Mouse (Mus musculus) testis, adult 2 months (tissue): Measurements from ENCODE around the gene Rybp. TPM values are rescaled to one million over a fixed set of nuclear protein-coding genes. Genes with fewer than 3 reads are reported as not detected.

Source experiments
- H3K27ac ChIP-seq: fragments of 200-500 bp; 2 replicates; pipeline ENCODE4 v1.5.1; 2012; ENCODE audit warnings: low read depth, low read length; ENCODE audit not compliant: control insufficient read depth, insufficient read depth
- H3K27me3 ChIP-seq: fragments of 200-500 bp; 2 replicates; pipeline ENCODE4 v1.6.1; 2012; ENCODE audit warnings: mild to moderate bottlenecking, low read length, moderate library complexity; ENCODE audit not compliant: control insufficient read depth, insufficient read depth
- H3K36me3 ChIP-seq: fragments of 200-500 bp; 2 replicates; pipeline ENCODE4 v1.6.1; 2012; ENCODE audit warnings: mild to moderate bottlenecking, low read length; ENCODE audit not compliant: control insufficient read depth, insufficient read depth
- H3K4me1 ChIP-seq: fragments of 200-500 bp; 2 replicates; pipeline ENCODE4 v1.6.1; 2012; ENCODE audit warnings: low read length; ENCODE audit not compliant: control insufficient read depth, insufficient read depth
- H3K4me3 ChIP-seq: fragments of 200-500 bp; 2 replicates; pipeline ENCODE4 v1.5.1; 2012; ENCODE audit warnings: low read depth, mild to moderate bottlenecking, low read length, moderate library complexity, mixed read lengths; ENCODE audit not compliant: control insufficient read depth
- CTCF ChIP-seq: fragments of 200-500 bp; IDR thresholded peaks from 2 replicates; pipeline ENCODE4 v1.5.1; 2012; ENCODE audit warnings: low read depth, mild to moderate bottlenecking, inconsistent platforms, low read length, moderate library complexity; ENCODE audit not compliant: control insufficient read depth, insufficient read depth, insufficient replicate concordance
- POLR2A ChIP-seq: fragments of 200-500 bp; IDR thresholded peaks from 2 replicates; pipeline ENCODE4 v1.6.1; 2012; ENCODE audit warnings: low read depth, mild to moderate bottlenecking, inconsistent platforms, low read length, moderate library complexity; ENCODE audit not compliant: control insufficient read depth
- polyA plus RNA-seq: library from polyadenylated mRNA; depleted of rRNA; stranded (reverse); fragments of >200 nt; gene quantifications from 2 replicates; pipeline ENCODE4 v1.2.3, GENCODE M21; 2012

Rybp gene
- polyA plus RNA-seq, 1 experiment: 43.4 TPM

DNA sequence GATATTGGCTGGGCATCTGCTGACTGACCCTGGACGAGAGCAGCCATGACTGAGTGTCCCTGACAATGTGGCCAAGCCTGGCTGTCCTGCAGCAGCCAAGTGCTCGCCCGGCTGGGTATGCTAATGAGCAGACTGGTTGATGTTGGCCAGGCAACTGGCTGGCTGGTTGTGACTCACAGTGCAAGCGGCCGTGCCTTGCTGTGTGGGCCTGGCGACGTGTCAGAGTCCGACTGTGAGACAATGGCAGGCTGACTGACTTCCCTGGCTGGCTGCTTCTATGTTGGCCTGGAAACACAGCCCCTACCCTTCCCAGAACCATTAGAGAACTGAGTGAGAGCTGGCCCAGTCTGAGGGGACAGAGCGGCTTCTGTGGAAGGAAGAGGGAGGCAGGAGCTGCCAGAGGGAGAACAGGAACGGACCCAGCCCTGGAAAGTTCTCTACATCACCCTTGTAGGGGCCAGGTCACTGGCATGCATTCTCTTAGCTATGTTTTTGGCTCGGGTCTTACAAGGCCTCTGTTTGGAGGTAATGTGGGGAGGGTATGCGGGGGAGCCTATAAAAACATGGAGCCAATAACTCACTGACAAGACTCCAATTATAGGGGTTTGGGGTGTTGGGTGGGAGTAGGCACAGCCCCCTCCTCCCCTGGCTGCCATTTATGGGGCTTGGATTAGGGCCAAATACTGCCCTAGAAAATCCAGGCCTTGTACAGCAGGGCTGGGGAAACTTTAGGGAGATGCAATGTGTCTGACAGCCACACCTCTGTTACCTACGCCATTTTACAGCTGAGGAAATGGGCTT is 68.5 kb downstream of the Rybp start:
- Histone ChIP-seq H3K4me3 (no peak overlapping the region), H3K4me1 (no peaks in the 10 kb centered on the region), H3K27ac (no peak overlapping the region), H3K27me3 (no peaks in the 10 kb centered on the region), H3K36me3 (no peaks in the 10 kb centered on the region)
- TF ChIP-seq CTCF (no peak), POLR2A (no peak)

DNA sequence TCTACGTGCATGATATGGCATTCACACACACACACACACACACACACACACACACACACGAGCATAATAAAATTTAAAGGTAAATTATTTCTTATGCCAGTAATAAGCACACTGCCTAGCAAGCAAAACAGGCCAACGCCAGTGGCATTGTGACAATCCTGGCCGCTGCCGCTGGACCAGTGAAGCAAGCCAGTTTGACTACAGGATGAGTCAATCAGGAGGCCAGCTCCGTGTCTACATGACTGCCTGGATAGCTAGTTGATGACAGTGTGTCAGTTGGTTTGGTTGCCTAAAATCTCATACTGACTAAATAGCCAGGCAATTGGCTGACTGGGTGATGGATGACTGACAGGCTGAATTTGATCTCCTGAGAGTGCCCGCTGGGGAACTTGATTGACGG is 69.8 kb downstream of the Rybp start:
- TF ChIP-seq CTCF: no peak
- no peak for TF ChIP-seq POLR2A
- Histone ChIP-seq H3K27ac (no peak overlapping the region), H3K4me3 (no peak overlapping the region), H3K4me1 (no peaks in the 10 kb centered on the region; the same call in 1 of the 2 replicates), H3K36me3 (no peaks in the 10 kb centered on the region), H3K27me3 (no peaks in the 10 kb centered on the region)

DNA sequence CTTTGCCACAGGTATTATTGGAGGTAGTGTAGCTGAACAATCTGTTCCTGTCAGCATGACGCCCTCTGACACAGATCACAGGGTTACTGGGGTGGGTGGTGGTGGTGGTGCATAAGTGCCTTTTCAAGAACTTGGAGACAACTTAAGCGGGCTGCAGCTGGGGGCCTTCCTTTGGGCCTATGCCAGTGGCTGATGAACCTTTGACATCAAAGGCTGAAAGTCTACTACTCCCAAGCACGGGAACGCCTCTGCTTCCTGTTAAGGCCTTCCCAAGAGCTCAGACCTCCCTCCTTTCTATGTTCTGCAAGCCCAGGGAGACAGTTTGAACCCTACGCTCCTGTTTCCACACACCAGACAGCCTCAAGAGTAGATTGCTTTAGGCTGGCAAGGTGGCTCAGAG is 70.3 kb downstream of the Rybp start:
- no peaks in the 10 kb centered on the region for H3K27me3 ChIP-seq
- H3K36me3 ChIP-seq: no peaks in the 10 kb centered on the region
- H3K27ac ChIP-seq: no peak overlapping the region
- TF ChIP-seq POLR2A: no peak
- no peak for TF ChIP-seq CTCF
- H3K4me3 ChIP-seq: no peak overlapping the region
- no peaks in the 10 kb centered on the region; the same call in 1 of the 2 replicates for H3K4me1 ChIP-seq

DNA sequence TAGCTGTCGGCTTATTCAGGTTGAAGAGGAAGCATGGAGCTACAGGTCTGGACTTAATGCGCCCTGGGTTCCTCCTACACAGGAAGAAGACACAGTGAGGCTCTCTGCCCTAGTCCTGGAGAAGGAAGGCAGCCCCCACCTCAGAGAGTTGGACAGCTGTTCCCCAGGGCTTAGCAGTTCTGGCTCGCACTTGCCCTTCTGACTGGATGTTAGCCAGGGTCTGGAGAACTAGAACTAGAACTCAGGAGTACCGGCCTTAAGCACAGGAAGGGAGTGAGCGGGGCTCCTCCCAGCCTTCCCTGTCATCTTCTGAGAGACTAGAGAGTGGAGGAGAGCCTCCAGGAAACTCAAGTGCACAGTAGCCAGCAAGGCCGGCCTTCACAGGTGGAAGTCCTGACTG is 71.5 kb downstream of the Rybp start:
- H3K36me3 ChIP-seq: no peaks in the 10 kb centered on the region
- no peak overlapping the region for H3K4me3 ChIP-seq
- no peak overlapping the region for H3K27ac ChIP-seq
- H3K27me3 ChIP-seq: no peaks in the 10 kb centered on the region
- H3K4me1 ChIP-seq: no peaks in the 10 kb centered on the region; the same call in 1 of the 2 replicates
- TF ChIP-seq CTCF (no peak), POLR2A (no peak)

DNA sequence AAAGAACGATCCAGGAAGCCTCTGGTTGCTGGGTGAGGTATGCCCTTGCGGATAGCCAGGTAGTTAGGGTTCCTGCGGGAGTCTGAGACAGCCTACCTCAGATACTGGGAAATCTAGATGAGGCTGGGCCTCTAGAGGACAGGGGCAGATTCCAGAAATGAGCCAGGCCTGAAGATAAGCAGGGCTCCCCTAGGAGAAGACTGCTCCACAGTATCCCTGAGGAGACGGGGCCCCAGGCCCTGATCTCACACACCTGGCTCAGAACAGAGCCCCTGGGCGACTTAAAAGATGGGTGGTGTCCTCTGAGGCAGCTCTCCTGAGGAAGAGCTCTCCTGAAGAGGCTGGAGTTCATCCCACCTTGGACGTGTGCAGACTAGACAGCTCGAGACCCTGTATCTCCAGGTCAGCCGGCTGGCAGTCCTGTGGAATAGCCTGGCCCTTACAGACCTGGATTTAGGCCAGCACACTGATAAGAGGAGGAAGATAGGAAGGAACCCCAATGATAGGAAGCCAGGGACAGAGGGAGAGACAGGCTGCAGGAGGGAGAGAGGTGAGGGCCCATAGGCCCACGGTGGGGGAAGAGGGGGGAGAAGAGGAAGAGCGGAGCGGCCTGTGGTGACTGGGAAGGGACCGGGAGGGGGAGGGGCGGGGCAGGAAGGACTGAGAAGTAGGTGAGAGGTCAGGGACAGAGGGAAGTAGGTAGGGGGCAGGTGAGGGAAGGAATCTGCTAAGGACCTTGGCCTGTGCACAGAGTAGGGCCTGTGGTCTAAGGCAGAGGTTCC is 73.0 kb downstream of the Rybp start:
- no peaks in the 10 kb centered on the region; the same call in 1 of the 2 replicates for H3K4me1 ChIP-seq
- H3K27me3 ChIP-seq: no peaks in the 10 kb centered on the region
- H3K4me3 ChIP-seq: no peak overlapping the region
- H3K27ac ChIP-seq: no peak overlapping the region
- no peaks in the 10 kb centered on the region for H3K36me3 ChIP-seq
- TF ChIP-seq CTCF (no peak), POLR2A (no peak)

DNA sequence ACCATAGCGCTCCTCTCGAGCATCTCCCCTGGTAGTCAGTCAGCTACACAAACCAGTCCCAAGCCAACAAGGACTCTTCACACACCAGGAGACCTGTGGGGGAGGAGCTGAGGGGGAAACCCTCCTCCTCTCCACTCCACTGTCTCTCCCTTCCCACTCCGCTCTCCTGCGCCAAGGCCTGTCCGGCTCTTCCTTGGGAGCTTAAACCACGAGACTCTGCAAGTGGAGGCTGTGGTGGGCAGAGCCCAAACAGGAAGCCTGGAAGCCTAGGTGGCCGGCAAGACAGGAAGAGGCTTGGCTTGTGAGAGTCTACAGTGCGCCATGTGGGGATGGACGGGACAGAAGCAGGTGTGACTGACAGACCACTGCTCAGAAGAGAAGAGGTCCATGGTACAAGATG is 73.7 kb downstream of the Rybp start:
- H3K4me1 ChIP-seq: no peaks in the 10 kb centered on the region; the same call in 1 of the 2 replicates
- H3K27me3 ChIP-seq: no peaks in the 10 kb centered on the region
- H3K4me3 ChIP-seq: no peak overlapping the region
- H3K27ac ChIP-seq: no peak overlapping the region
- H3K36me3 ChIP-seq: no peaks in the 10 kb centered on the region
- no peak for TF ChIP-seq CTCF
- no peak for TF ChIP-seq POLR2A

DNA sequence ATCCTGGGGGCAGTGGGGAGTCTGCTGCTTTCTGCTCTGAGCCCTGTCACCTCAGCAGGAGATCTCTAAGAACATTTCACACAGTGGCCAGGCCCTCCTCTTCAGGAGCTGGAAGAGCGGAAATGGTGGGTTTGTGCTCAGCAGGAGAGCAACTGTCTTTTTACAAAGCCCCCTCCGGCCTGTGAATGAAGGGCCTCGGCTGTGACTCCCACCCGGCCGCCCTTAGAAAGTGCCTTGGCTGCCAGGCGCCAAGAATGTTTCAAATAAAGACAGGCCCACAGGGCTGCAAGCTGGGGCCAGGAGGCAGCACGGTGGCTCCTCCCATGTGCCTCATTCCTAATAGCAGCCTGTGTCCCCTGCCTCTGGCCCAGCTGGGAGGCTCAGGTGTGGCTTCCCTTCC is 74.5 kb downstream of the Rybp start:
- no peaks in the 10 kb centered on the region; the same call in 1 of the 2 replicates for H3K4me1 ChIP-seq
- no peaks in the 10 kb centered on the region for H3K27me3 ChIP-seq
- H3K36me3 ChIP-seq: no peaks in the 10 kb centered on the region
- no peak overlapping the region for H3K27ac ChIP-seq
- no peak overlapping the region for H3K4me3 ChIP-seq
- TF ChIP-seq POLR2A: no peak
- TF ChIP-seq CTCF: no peak
